Mouse (Mus musculus): Measurements from ENCODE around the gene Parpbp.

- TF ChIP-seq CTCF (IDR thresholded peaks at IDR 0.05; ENCODE audit: low read depth) = no peak
- TF ChIP-seq EP300 (IDR thresholded peaks at IDR 0.05; ENCODE audit: low read depth) = no peak
Measured at GRCm38 (mm10) chr10:88162676-88163075, 15.9 kb upstream of the Parpbp start.
